Mouse (Mus musculus) forebrain, postnatal 0 days (tissue): ENCODE results near the gene Zfp524. TPM values are rescaled to one million over a fixed set of nuclear protein-coding genes. Genes with fewer than 3 reads are reported as not detected.
"Not testable (repeated sequence)": the region's sequence is repeated elsewhere in the genome, so short reads cannot be mapped to it uniquely, and the experiment has no call there.

Experiments used
- ATAC-seq: fragments of 200-750 bp; cut with Nextera tagmentation; 2 replicates; pipeline ENCODE4 v1.8.0; 2017; ENCODE audit warnings: mild to moderate bottlenecking, moderate library complexity
- DNase-seq: peaks from one replicate; pipeline ENCODE4 v3.0.0-alpha.2; 2015
- H3K27ac ChIP-seq: fragments of 300-500 bp; sonication (generic); 2 replicates; pipeline ENCODE4 v1.5.1; 2014; ENCODE audit warnings: low read depth, mild to moderate bottlenecking, antibody characterized with exemption, low read length, moderate library complexity, mixed read lengths
- H3K27me3 ChIP-seq: fragments of 300-500 bp; sonication (generic); 2 replicates; pipeline ENCODE4 v1.6.1; 2014; ENCODE audit warnings: mild to moderate bottlenecking, low read length, mixed read lengths; ENCODE audit not compliant: insufficient read depth
- H3K36me3 ChIP-seq: fragments of 300-500 bp; sonication (generic); 2 replicates; pipeline ENCODE4 v1.6.1; 2014; ENCODE audit warnings: mild to moderate bottlenecking, moderate library complexity; ENCODE audit not compliant: insufficient read depth
- H3K4me1 ChIP-seq: fragments of 300-500 bp; sonication (generic); 2 replicates; pipeline ENCODE4 v1.6.1; 2014; ENCODE audit warnings: antibody characterized with exemption; ENCODE audit not compliant: insufficient read depth
- H3K4me2 ChIP-seq: fragments of 300-500 bp; sonication (generic); 2 replicates; pipeline ENCODE4 v1.6.1; 2014; ENCODE audit warnings: low read depth, mild to moderate bottlenecking, moderate library complexity
- H3K4me3 ChIP-seq: fragments of 300-500 bp; sonication (generic); 2 replicates; pipeline ENCODE4 v1.5.1; 2014; ENCODE audit warnings: low read depth, low read length, mixed read lengths
- H3K9ac ChIP-seq: fragments of 300-500 bp; sonication (generic); 2 replicates; pipeline ENCODE4 v1.6.1; 2014; ENCODE audit warnings: mild to moderate bottlenecking
- H3K9me3 ChIP-seq: fragments of 300-500 bp; sonication (generic); 2 replicates; pipeline ENCODE4 v1.6.1; 2016; ENCODE audit warnings: low read length
- CTCF ChIP-seq: sonication (generic); IDR thresholded peaks from 2 replicates; pipeline ENCODE4 v1.5.1; 2016; ENCODE audit warnings: antibody characterized with exemption, control low read depth, low read depth
- WGBS: fragments of 180-500 bp; shearing (Covaris S2); extraction: QIAGEN DNeasy Blood & Tissue Kit; methylation state at CpG from one replicate; pipeline ENCODE4 v1.1.7; 2014; 5-methylcytosine and 5-hydroxymethylcytosine counted together
- polyA plus RNA-seq: library from polyadenylated mRNA; unstranded; fragments of >200 nt; fragmentation: Nextera tagmentation; extraction: Ambion mirVana; gene quantifications from 2 replicates; pipeline ENCODE4 v1.2.1, GENCODE M21; 2015
- total RNA-seq: library from RNA; depleted of rRNA; stranded (reverse); fragments of >200 nt; gene quantifications from 2 replicates; pipeline ENCODE4 v1.2.3, GENCODE M21; 2014

Zfp524 gene
- total and polyA plus RNA-seq, 2 experiments from 2014 or later = 5.0 to 6.4 TPM

GRCm38 (mm10) chr7:5016920-5017319 is 2.7 kb downstream of the Zfp524 start:
- H3K4me2 ChIP-seq = no peak overlapping the region
- 100% methylated on average over 2 of the region's 2 CpGs for WGBS
- peaks cover 10% of the 10 kb centered on the region for H3K4me1 ChIP-seq
- H3K27ac ChIP-seq = no peak overlapping the region
- H3K27me3 ChIP-seq = no peaks in the 10 kb centered on the region
- H3K4me3 ChIP-seq = no peak overlapping the region
- H3K9ac ChIP-seq = no peak overlapping the region
- peaks cover 9% of the 10 kb centered on the region for H3K36me3 ChIP-seq
- H3K9me3 ChIP-seq = no peaks in the 10 kb centered on the region
- ATAC-seq (no peak), DNase-seq (no peak)
- TF ChIP-seq CTCF = no peak

- DNase-seq (no peak), ATAC-seq (no peak)
- H3K27me3 ChIP-seq = no peaks in the 10 kb centered on the region
- H3K9ac ChIP-seq = no peak overlapping the region
- H3K36me3 ChIP-seq = peaks cover 10% of the 10 kb centered on the region
- H3K4me3 ChIP-seq = no peak overlapping the region
- TF ChIP-seq CTCF = peak; percentile 36; the same call in 1 of the 2 replicates
- 91% methylated on average over 16 of the region's 16 CpGs for WGBS
- no peak overlapping the region for H3K4me2 ChIP-seq
- no peaks in the 10 kb centered on the region for H3K9me3 ChIP-seq
- H3K27ac ChIP-seq = no peak overlapping the region
- peaks cover 10% of the 10 kb centered on the region for H3K4me1 ChIP-seq
Measured at GRCm38 (mm10) chr7:5017352-5017751, 3.1 kb downstream of the Zfp524 start.

GRCm38 (mm10) chr7:5017931-5018330 is 3.7 kb downstream of the Zfp524 start:
- Histone ChIP-seq H3K27ac (no peak overlapping the region), H3K9me3 (no peaks in the 10 kb centered on the region), H3K27me3 (no peaks in the 10 kb centered on the region), H3K36me3 (peaks cover 10% of the 10 kb centered on the region), H3K4me1 (peaks cover 10% of the 10 kb centered on the region), H3K4me2 (no peak overlapping the region), H3K9ac (no peak overlapping the region), H3K4me3 (no peak overlapping the region)
- TF ChIP-seq CTCF = no peak
- 98% methylated on average over 21 of the region's 21 CpGs for WGBS
- ATAC-seq (no peak), DNase-seq (no peak)

- WGBS = 22% methylated on average over 8 of the region's 8 CpGs
- H3K9ac ChIP-seq, H3K4me1 ChIP-seq, H3K9me3 ChIP-seq, DNase-seq, H3K27me3 ChIP-seq, ATAC-seq: not testable (repeated sequence)
- peak overlapping the region; percentile 46; the same call in 1 of the 2 replicates for H3K27ac ChIP-seq
- H3K36me3 ChIP-seq = peaks cover 21% of the 10 kb centered on the region
- H3K4me3 ChIP-seq = peak overlapping the region; percentile 78
- H3K4me2 ChIP-seq = peak overlapping the region; percentile 85
Measured at GRCm38 (mm10) chr7:5019576-5019975, 5.4 kb downstream of the Zfp524 start.

GRCm38 (mm10) chr7:5020000-5020681 is 5.9 kb downstream of the Zfp524 start, which contains the start of the genes Zfp865 and Ccdc106:
TSS of gene Zfp865 (plus strand) at chr7:5020376.
TSS of gene Ccdc106 (plus strand) at chr7:5020553.
- peak; percentile 94 for ATAC-seq
- H3K4me3 ChIP-seq = peak within 1 kb of the TSS; percentile 78
- peak; percentile 23 for TF ChIP-seq CTCF
- peak within 1 kb of the TSS; percentile 90 for H3K27ac ChIP-seq
- peak; percentile 99 for DNase-seq
- peaks cover 26% of the 10 kb centered on the region for H3K36me3 ChIP-seq
- H3K9ac ChIP-seq = peak within 1 kb of the TSS; percentile 96
- H3K4me2 ChIP-seq = peak within 1 kb of the TSS; percentile 85
- WGBS = under 1% methylated on average over 43 of the region's 49 CpGs
- H3K9me3 ChIP-seq = no peaks in the 10 kb centered on the region
- H3K27me3 ChIP-seq = no peaks in the 10 kb centered on the region
- H3K4me1 ChIP-seq = peaks cover 10% of the 10 kb centered on the region

GRCm38 (mm10) chr7:5020685-5021084 is 6.5 kb downstream of the Zfp524 start:
- ATAC-seq = peak; percentile 17
- H3K36me3 ChIP-seq = peaks cover 31% of the 10 kb centered on the region
- H3K27me3 ChIP-seq = no peaks in the 10 kb centered on the region
- peak overlapping the region; percentile 96 for H3K9ac ChIP-seq
- H3K4me2 ChIP-seq = peak overlapping the region; percentile 85
- H3K4me1 ChIP-seq = peaks cover 10% of the 10 kb centered on the region
- WGBS = under 1% methylated on average over 10 of the region's 15 CpGs
- H3K9me3 ChIP-seq = no peaks in the 10 kb centered on the region
- peak overlapping the region; percentile 78 for H3K4me3 ChIP-seq
- no peak for TF ChIP-seq CTCF
- no peak for DNase-seq
- peak overlapping the region; percentile 90 for H3K27ac ChIP-seq

GRCm38 (mm10) chr7:5021197-5021596 is 7.0 kb downstream of the Zfp524 start:
- Histone ChIP-seq H3K4me3 (peak overlapping the region; percentile 78), H3K27me3 (no peaks in the 10 kb centered on the region), H3K9me3 (no peaks in the 10 kb centered on the region), H3K27ac (peak overlapping the region; percentile 90), H3K36me3 (peaks cover 35% of the 10 kb centered on the region), H3K9ac (peak overlapping the region; percentile 96), H3K4me2 (peak overlapping the region; percentile 85), H3K4me1 (peaks cover 5% of the 10 kb centered on the region)
- WGBS = 46% methylated on average over 5 of the region's 5 CpGs
- ATAC-seq (no peak), DNase-seq (no peak)
- TF ChIP-seq CTCF = no peak
